ENCODE assay signal across 9 mouse cellular contexts in genomic region chr15:98676471-98676870, GRCm38 (mm10). TPM values are rescaled to one million over a fixed set of nuclear protein-coding genes. Genes with fewer than 3 reads are reported as not detected.
DNase-seq lines count a peak whose midpoint lies in the region; ATAC-seq and TF ChIP-seq lines count a peak whose summit lies in the region.
"Had no signal": no experiment of that assay in that cellular context is flagged by ENCODE, and none has a peak within 500 bp of the region (broad histone marks: within the 10 kb centered on the region; RNA-seq: fewer than 3 reads in every experiment).

No protein-coding gene starts in this region.

- no peak for TF ChIP-seq POLR2A in cortical plate, adult 2 months (IDR thresholded peaks at IDR 0.05; ENCODE audit: extremely low read depth, insufficient read depth, low read length)

- H3K36me3 ChIP-seq in hindbrain, postnatal 0 days (ENCODE audit: insufficient read depth, low read length) = no peaks in the 10 kb centered on the region
- peaks cover 2% of the 10 kb centered on the region; the same call in 1 of the 2 replicates for H3K36me3 ChIP-seq in midbrain, embryonic 11.5 days (ENCODE audit: control insufficient read depth, insufficient read depth, low read length)

- H3K27me3 ChIP-seq in hindbrain, postnatal 0 days (ENCODE audit: insufficient read depth, low read length) = no peaks in the 10 kb centered on the region
- peaks cover 2% of the 10 kb centered on the region; the same call in 1 of the 2 replicates for H3K27me3 ChIP-seq in midbrain, embryonic 11.5 days (ENCODE audit: control insufficient read depth, insufficient read depth, low read length)

- no peak for ATAC-seq in hindbrain, postnatal 0 days
- no peak for ATAC-seq in midbrain, embryonic 11.5 days (ENCODE audit: low FRiP score)

- H3K9ac ChIP-seq in hindbrain, postnatal 0 days (replicated peaks; ENCODE audit: low read length) = peak overlapping the region; percentile 61
- H3K9ac ChIP-seq in midbrain, embryonic 11.5 days (ENCODE audit: low read length) = peak overlapping the region; percentile 50

- H3K4me3 ChIP-seq in cortical plate, adult 2 months (ENCODE audit: insufficient read depth, low read length) = peak overlapping the region; percentile 72
- peak overlapping the region; percentile 58 for H3K4me3 ChIP-seq in hindbrain, postnatal 0 days (ENCODE audit: low read length)
- H3K4me3 ChIP-seq in midbrain, embryonic 11.5 days (ENCODE audit: low read depth, low read length) = peak overlapping the region; percentile 54

- TF ChIP-seq CTCF in cortical plate, adult 2 months (IDR thresholded peaks at IDR 0.05; ENCODE audit: extremely low read depth, insufficient read depth, low read length) = no peak
- TF ChIP-seq CTCF in hindbrain, postnatal 0 days (IDR thresholded peaks at IDR 0.05; ENCODE audit: low read depth) = no peak

- no peak overlapping the region for H3K27ac ChIP-seq in cortical plate, adult 2 months (ENCODE audit: insufficient read depth, low read length)
- no peak overlapping the region for H3K27ac ChIP-seq in hindbrain, postnatal 0 days
- no peak overlapping the region for H3K27ac ChIP-seq in midbrain, embryonic 11.5 days (ENCODE audit: low read depth, low read length)

- H3K9me3 ChIP-seq in hindbrain, postnatal 0 days (ENCODE audit: low read length) = no peaks in the 10 kb centered on the region
- no peaks in the 10 kb centered on the region for H3K9me3 ChIP-seq in midbrain, embryonic 11.5 days (ENCODE audit: control insufficient read depth, low read length)

- 2% methylated on average over 9 of the region's 9 CpGs for WGBS in hindbrain, postnatal 0 days
- WGBS in midbrain, embryonic 11.5 days = 3% methylated on average over 9 of the region's 9 CpGs

- H3K4me2 ChIP-seq in hindbrain, postnatal 0 days (ENCODE audit: low read depth, low read length) = peak overlapping the region; percentile 98
- H3K4me2 ChIP-seq in midbrain, embryonic 11.5 days = peak overlapping the region; percentile 95

- H3K4me1 ChIP-seq in cortical plate, adult 2 months (ENCODE audit: control insufficient read depth, insufficient read depth, low read length) = peaks cover 7% of the 10 kb centered on the region
- H3K4me1 ChIP-seq in hindbrain, postnatal 0 days (ENCODE audit: insufficient read depth, low read length) = peaks cover 10% of the 10 kb centered on the region
- peaks cover 41% of the 10 kb centered on the region for H3K4me1 ChIP-seq in midbrain, embryonic 11.5 days (ENCODE audit: control insufficient read depth, insufficient read depth, low read length)

- peak; percentile 25 for DNase-seq in embryo, embryonic 11 days
- no peak for DNase-seq in embryo, embryonic 10 days (ENCODE audit: low spot score)
- peak; percentile 53 for DNase-seq in CD4-positive helper T cell, adult 2 months (ENCODE audit: low read depth, low spot score)
- peak; percentile 62 for DNase-seq in hindbrain, postnatal 0 days (ENCODE audit: low spot score)
- peak; percentile 90 for DNase-seq in midbrain, embryonic 11.5 days (ENCODE audit: low spot score, missing footprints)
- no peak for DNase-seq in frontal cortex, postnatal 25 days (ENCODE audit: low spot score in 2 of 2)
- DNase-seq in urinary bladder, postnatal 4 days (ENCODE audit: low spot score in 2 of 2) = no peak

RNA-seq across cellular contexts. Expression of gene Rnd1, which starts 0.8 kb away (rescaled TPM):
- polyA plus RNA-seq in cortical plate, adult 2 months (2012; rRNA removed) = 34.5 and 37.4 TPM in 2 replicates
- 22.3 and 26.7 TPM in 2 replicates for total RNA-seq in hindbrain, postnatal 0 days (2014; rRNA removed)
- polyA plus RNA-seq in hindbrain, postnatal 0 days (2015; fragmentation: Nextera tagmentation; extraction: Ambion mirVana) = 16.2 and 16.3 TPM in 2 replicates
- polyA plus RNA-seq in midbrain, embryonic 11.5 days (2014; fragmentation: Nextera tagmentation; extraction: Ambion mirVana) = 6.1 and 6.3 TPM in 2 replicates

RNA-seq across cellular contexts. Expression of gene Ddx23, which starts 13.8 kb away (rescaled TPM):
- polyA plus RNA-seq in cortical plate, adult 2 months (2012; rRNA removed) = 53.4 and 60.5 TPM in 2 replicates
- 52.9 and 68.7 TPM in 2 replicates for total RNA-seq in hindbrain, postnatal 0 days (2014; rRNA removed)
- 20.1 and 23.4 TPM in 2 replicates for polyA plus RNA-seq in hindbrain, postnatal 0 days (2015; fragmentation: Nextera tagmentation; extraction: Ambion mirVana)
- 24.8 and 24.9 TPM in 2 replicates for polyA plus RNA-seq in midbrain, embryonic 11.5 days (2014; fragmentation: Nextera tagmentation; extraction: Ambion mirVana)

RNA-seq across cellular contexts. Expression of gene Ccdc65, which starts 31.5 kb away (rescaled TPM):
- 9.3 and 10.6 TPM in 2 replicates for polyA plus RNA-seq in cortical plate, adult 2 months (2012; rRNA removed)
- 2.6 and 3.7 TPM in 2 replicates for total RNA-seq in hindbrain, postnatal 0 days (2014; rRNA removed)
- polyA plus RNA-seq in hindbrain, postnatal 0 days (2015; fragmentation: Nextera tagmentation; extraction: Ambion mirVana) = 7.7 and 10.4 TPM in 2 replicates
- 0.71 and 1.4 TPM in 2 replicates for polyA plus RNA-seq in midbrain, embryonic 11.5 days (2014; fragmentation: Nextera tagmentation; extraction: Ambion mirVana)
- total RNA-seq: hematopoietic stem cell, adult 5-6 weeks had no signal

RNA-seq across cellular contexts. Expression of gene Cacnb3, which starts 45.8 kb away (rescaled TPM):
- polyA plus RNA-seq in cortical plate, adult 2 months (2012; rRNA removed) = 339 and 348 TPM in 2 replicates
- 166 and 183 TPM in 2 replicates for total RNA-seq in hindbrain, postnatal 0 days (2014; rRNA removed)
- 75.0 and 83.1 TPM in 2 replicates for polyA plus RNA-seq in hindbrain, postnatal 0 days (2015; fragmentation: Nextera tagmentation; extraction: Ambion mirVana)
- 35.5 and 39.5 TPM in 2 replicates for polyA plus RNA-seq in midbrain, embryonic 11.5 days (2014; fragmentation: Nextera tagmentation; extraction: Ambion mirVana)
- total RNA-seq: hematopoietic stem cell, adult 5-6 weeks had no signal

RNA-seq across cellular contexts. Expression of gene Fkbp11, which starts 51.5 kb away (rescaled TPM):
- 2.1 TPM in 2 replicates for polyA plus RNA-seq in cortical plate, adult 2 months (2012; rRNA removed)
- total RNA-seq in hindbrain, postnatal 0 days (2014; rRNA removed) = 6.4 and 10.6 TPM in 2 replicates
- 5.0 and 6.6 TPM in 2 replicates for polyA plus RNA-seq in hindbrain, postnatal 0 days (2015; fragmentation: Nextera tagmentation; extraction: Ambion mirVana)
- 10.3 and 10.5 TPM in 2 replicates for polyA plus RNA-seq in midbrain, embryonic 11.5 days (2014; fragmentation: Nextera tagmentation; extraction: Ambion mirVana)

Comparison
In these comparisons a context has a peak if more than half of its experiments do, and no peak if none do; other contexts are left out.
1. DNase-seq: peak in embryo, embryonic 11 days (single experiment), CD4-positive helper T cell, adult 2 months (single experiment), hindbrain, postnatal 0 days (single experiment) and midbrain, embryonic 11.5 days (single experiment); none in embryo, embryonic 10 days (single experiment), frontal cortex, postnatal 25 days (0 of 2) and urinary bladder, postnatal 4 days (0 of 2).
2. Peak in every context shown above with its lines, with median percentiles within 50 percentile points of each other: H3K4me3 ChIP-seq.